Mouse (Mus musculus): ENCODE data around the gene Cdkn3. TPM values are rescaled to one million over a fixed set of nuclear protein-coding genes. Genes with fewer than 3 reads are reported as not detected.
"Not testable (repeated sequence)": the region's sequence is repeated elsewhere in the genome, so short reads cannot be mapped to it uniquely, and the experiment has no call there.

The Cdkn3 gene
- total RNA-seq, 2 experiments from 2014 or later = 36.0 to 54.2 TPM

DNA sequence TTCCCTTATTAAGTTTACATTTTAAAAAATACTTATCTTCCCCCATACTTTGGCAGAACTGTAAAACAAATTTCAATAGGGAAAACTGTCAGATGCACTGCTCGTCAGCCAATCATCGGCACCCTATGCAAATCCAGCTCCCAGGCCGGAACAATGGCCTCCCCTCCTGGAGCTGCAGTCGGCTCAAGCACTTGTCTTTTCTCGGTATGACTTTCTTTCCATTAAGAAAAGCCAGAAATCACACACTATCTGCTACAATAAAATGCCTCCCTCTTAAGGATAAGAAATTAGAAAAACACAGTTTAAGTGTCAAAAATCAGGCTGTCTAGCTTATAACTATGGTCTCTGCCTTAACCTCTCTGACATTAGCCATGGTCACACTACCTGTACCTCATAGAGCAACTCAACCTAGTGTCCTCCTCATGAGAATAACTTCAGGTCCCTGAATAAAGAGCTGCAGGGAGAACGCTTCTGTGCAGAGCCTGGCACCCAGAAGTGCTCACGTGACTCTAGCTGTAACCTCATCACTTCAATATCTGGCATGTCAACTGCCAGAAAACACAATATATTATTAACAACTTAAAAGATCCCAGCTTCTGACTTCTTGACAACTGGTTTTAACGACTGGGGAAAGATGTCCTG lies 22.0 kb downstream of the Cdkn3 start:
- no peak for ATAC-seq (replicated peaks; ENCODE audit: poor library complexity)

DNA sequence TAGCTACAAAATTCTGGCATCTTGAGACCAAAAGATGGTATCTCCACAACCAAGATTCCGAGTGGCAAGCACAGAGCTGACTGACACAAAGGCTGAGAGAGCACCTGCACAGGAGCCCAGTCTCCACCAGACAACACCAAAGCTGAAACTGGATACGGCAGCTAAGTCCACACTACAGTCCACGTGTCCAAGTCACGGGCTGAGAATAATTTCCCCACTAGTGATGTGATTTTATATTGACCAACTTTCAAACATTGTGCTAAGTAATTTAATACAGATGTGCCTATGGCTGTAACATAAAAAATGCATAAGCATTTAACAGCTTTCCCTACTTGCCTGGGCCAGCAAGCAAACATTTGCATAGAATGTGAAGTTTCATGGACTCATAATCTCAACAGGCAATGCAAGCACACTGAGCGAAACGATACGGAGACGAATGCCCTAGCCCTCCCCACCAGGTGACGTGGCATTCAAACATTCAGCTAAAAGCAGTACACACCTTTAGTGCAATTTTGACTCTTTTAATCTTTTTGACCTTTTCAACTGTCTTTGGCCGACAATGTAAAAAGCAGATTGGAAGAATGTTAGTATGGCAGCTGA lies 23.1 kb downstream of the Cdkn3 start:
- no peak for ATAC-seq (replicated peaks; ENCODE audit: poor library complexity)

DNA sequence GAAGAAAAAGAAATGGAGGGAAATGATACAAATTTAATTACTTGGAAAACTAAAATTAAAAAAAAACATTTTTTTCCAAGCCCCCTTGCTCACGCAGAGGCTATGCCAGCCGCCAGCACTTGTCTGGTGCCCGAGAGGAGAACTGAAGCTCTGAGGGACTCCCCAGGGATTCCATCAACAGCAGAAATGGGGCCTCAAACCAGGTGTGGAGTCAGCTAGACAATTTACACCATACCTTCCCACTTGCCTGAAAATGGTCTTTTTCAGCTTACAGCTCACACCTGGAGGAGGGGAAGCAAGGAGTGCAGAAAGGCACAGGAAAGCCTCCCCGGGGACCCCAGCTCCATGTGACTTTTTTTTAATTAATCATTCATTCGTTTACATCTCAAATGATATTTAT lies 24.9 kb downstream of the Cdkn3 start:
- no peak for ATAC-seq (replicated peaks; ENCODE audit: poor library complexity)

DNA sequence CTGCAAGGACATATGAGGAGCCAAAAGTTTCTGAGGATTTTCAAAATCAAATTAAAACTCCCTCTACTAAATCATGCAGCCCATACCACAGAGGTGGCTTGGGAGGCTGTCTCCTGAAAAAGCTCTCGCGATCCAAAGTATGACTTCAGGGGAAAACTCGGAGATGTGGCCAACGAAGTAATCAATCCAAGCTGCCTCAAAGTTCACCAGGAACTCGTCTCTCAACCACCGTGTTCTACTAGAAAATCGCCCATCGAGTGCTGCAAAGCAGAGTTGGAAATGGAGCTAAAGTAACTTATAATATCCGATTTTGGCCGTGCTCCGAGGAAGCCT lies 27.1 kb downstream of the Cdkn3 start:
- no peak for ATAC-seq (replicated peaks; ENCODE audit: poor library complexity)

DNA sequence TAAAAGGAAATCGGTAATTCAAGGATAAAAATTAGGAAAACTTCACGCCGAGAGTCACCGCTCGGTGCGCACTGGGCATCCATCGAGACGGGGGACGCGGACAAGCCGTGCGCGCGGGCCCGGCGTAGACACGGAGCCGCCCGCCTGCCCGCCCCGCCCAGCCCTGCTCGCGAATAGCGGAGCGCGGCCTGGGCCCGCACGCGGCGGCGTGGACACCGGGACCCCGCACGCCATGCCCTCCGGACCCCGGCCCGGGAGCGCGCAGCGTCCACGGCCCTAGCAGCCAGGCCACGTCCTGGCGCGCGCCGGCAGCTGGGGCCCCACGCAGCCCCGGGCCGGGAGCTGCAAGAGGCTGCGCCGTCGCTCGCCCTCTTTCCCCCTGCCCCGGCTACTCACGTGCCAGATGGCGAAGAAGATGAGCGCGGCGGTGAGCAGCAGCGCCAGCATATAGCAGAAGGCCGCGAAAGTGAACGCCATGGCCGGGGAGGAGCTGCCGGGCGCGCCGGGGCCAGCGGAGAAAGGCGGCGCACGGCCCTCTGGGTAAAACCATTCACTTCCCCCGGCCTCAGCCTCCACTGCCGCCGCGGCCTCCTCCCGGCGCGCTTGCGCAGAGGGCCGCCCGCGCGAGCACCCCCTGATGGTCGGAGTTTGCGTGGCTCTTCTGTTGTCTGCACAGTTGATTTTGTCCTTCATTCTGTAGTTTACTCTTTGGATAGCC lies 27.6 kb downstream of the Cdkn3 start, which contains the start of gene Cnih1:
Gene Cnih1, minus strand, starts transcription at position 625 of the 718 bp plus-strand sequence.
- peak; percentile 88 for ATAC-seq (replicated peaks; ENCODE audit: poor library complexity)

DNA sequence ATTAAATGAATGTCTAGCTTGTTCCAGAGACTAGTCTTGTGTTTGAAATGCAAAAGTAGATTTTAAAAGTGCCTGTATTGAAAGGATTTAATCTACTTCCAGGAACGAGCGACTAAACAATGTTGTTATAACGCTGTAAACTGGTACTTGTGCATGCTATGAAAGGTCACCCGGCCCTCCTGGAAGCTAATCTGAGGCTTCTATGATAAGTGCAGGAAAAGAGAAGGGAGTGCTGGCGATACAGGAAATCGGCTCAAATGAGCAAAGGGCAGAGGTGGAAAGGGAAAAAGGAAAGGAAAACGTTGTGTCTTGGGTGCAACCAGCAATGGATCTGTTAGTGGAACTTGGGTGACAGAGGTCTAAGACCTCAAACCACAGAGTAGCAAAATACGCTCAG lies 28.2 kb downstream of the Cdkn3 start:
- no peak for ATAC-seq (replicated peaks; ENCODE audit: poor library complexity)

DNA sequence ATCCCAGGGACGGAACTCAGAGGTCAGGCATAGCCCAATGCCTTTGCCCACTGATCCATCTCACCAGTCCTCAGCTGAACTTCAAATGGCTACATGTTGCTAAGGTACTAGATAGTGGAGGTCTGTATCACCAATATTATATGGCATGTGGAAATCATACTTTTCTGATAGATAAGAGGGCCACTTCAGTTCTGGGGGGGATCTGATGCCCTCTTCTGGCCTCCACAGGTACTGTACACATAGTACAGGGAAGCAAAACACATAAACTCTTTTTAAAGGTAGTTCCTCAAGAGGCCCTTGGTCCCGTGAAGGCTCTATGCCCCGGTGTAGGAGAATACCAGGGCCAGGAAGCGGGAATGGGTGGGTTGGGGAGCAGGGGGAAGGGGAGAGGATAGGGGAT lies 30.0 kb downstream of the Cdkn3 start:
- ATAC-seq (replicated peaks; ENCODE audit: poor library complexity) = peak; percentile 69

DNA sequence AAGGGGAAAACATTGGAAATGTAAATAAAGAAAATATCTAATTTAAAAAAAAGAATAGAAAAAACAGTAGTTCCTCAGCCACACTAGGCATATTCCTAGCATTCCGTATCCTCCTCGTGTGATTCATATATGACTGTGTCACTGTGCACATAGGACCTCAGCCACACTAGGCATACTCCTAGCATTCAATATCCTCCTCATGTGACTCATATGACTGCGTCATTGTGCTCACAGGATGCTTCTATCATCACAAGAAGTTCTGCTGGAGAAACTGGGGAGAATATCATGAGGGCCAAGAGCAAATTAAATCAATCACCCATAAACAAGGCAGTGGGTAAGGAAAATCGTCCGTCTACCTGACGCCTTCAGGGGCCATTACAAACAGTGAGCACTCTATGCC lies 30.4 kb downstream of the Cdkn3 start:
- ATAC-seq (replicated peaks; ENCODE audit: poor library complexity) = no peak

DNA sequence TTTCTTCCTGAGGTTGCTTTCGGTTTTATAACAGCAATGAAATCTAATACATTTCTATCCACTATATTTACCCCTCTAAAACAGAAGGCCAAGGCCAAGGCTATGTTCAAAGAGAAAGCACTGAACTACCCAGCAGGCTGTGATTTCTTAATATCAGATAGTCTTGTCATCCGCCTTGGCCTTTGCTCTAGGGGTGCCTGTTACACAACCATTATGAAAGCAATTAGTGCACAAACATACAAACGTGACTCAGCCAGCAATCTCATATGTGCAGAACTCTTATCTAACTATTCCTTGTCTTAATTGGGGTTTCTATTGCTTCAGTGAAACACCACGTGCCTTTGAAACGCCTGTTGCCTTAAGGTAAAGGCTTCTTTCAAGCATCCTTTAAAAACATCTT lies 33.8 kb downstream of the Cdkn3 start:
- peak; percentile 52 for ATAC-seq (replicated peaks; ENCODE audit: poor library complexity)

DNA sequence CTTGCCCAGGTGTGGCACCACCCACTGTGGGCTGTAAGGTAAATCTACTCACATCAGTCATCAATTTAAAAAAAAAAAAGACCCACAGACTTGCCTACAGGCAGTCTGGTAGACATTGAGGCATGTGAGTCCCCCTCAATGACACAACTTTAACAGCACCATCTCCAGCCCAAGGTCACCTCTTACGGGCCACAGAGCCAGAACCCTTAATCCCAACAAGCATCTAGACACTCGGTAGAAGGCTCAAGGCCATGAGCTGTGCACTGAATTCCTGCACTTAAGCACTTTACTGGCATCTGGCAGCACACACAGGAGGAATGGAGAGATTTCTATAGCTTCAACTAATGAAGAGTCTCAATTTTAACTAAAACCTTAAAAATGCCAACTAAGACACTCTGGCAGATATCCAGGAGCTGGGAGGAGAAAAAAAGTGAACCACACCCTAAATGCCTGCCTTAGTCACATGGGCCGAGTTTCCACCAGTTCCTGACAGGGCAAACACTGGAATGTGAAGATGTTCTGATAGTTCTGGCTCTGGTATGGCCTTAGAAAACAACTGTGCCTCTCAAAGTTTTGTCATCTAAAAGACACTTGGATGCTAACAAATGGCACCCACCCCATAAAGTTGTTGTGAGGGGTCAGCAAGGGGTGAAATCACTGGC lies 40.5 kb downstream of the Cdkn3 start:
- peak; percentile 83 for ATAC-seq (replicated peaks; ENCODE audit: poor library complexity)

DNA sequence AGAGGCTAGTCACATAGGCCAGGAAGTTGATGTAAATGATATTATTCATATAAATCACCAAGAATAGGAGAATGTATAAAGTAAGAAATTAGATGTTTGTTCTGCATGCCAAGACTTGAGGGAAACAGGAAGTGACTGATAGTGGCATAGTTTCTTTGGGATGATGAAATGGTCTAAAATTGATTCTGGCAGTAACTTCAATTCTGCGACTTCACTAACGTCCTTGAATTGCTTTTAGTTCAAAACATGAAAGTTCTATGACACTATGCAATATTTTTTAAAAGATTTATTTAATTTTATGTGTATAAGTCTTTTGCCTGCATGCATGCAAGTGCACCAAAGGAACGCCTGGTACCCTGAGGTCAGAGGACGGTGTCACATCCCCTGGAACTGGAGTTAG lies 42.9 kb downstream of the Cdkn3 start:
- no peak for ATAC-seq (replicated peaks; ENCODE audit: poor library complexity)

DNA sequence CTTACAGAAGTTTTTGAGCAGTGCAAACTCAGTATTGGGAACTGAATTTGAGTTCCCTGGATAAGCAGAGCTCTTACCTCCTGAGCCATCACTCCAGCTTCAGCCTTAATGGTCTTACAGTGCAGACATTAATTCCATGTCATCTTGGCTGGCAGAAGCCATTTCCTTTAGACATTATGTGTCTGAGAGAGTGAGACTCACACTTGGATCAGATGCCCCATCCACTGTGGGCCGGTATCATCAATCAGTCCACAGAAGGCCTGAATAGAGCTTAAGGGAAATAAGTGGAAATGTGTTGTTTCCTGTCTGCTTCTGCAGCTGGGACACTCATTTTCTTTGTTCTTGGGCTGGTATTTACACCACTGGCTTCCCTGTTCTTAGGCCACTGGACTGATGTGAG lies 43.5 kb downstream of the Cdkn3 start:
- no peak for ATAC-seq (replicated peaks; ENCODE audit: poor library complexity)

DNA sequence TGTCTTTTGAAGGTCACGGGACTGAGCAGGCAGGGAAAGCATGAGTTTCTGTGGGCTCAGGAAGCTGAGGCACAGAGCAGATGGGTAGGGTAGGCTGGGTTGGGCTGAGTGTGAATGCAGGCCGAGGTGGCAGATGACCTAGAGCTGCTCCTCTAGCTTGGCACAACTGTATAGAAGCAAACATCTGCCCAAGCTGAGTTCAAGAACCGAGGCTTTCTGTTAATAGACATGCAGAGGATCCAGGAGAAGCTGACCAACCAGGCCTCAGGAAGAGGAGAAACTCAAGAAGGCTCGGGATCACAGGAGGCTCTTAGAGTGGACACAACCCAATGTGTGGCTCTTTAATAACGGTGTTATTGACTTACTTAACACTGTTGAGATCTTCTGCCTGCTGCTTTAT lies 45.8 kb downstream of the Cdkn3 start:
- ATAC-seq (replicated peaks; ENCODE audit: poor library complexity) = no peak

DNA sequence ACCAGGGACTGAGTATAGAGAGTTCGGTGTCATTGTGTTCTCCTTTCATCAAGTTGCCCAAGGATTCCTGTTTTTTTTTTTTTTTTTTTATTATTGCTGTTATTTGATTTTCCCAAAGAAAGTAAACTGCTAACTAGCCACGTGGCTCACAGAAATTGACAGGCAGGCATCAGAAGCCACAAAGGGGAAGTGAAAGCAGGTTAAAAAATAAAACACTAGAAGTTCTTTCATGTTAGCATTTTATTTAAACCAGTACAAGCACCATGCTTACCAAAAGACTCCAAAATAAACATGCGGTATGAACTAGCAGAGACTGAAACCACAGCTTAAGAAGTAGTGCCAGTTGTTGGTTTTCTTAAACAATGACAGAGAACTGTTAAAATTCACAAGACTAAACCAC lies 47.6 kb downstream of the Cdkn3 start:
- ATAC-seq (replicated peaks; ENCODE audit: poor library complexity) = peak; percentile 54

DNA sequence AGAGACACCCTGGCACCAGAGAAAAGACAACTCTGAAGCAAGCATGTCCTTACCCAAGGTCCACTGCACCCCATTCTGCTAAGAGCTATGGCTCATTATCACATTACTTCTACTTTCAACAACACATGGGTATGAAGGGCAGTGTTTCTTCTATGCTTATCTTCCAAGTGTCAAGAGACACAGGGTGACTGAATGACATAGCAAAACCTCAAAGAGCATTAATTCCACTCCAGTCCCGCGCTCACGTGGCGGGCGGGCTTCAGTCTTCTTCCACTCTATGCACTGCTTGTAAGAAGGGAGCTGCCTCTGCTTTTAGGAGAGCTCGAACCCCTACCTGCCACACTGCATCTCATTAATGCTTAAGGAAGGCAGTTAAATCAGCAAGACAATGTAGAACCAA lies 55.3 kb downstream of the Cdkn3 start:
- peak; percentile 74 for ATAC-seq (replicated peaks; ENCODE audit: poor library complexity)

DNA sequence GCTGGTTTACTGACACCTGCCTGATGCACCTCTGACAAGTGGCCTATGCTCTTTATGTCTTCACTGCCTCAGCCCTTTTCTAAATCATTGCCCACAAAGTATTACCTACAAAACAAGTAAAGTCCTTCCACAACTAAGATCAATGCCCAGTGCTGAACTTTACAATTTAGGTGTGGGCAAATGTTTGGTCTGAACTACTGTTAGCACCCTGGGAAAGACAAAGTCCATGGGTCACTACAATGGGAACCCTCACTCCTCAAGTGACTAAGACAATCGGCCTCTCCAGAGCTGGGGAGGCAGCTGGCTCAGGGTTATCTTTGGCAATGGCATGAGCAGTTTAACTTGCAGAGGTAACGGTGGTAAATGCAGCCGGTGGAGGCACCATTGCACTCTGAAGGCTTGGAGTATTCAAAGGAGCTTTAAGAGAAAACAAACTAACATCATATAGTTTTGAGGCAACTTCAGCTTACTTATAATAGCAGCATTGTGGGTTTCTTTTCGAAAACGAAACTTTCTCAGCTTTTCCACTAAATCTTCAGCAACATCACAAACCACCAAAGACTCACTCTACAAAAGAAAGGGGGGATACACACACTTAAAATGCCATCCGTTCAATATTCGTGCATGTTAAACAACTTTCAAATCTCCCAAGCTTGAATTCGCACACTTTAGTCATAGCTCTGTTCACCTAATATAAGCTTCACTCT lies 56.7 kb downstream of the Cdkn3 start:
- ATAC-seq (replicated peaks; ENCODE audit: poor library complexity) = no peak

DNA sequence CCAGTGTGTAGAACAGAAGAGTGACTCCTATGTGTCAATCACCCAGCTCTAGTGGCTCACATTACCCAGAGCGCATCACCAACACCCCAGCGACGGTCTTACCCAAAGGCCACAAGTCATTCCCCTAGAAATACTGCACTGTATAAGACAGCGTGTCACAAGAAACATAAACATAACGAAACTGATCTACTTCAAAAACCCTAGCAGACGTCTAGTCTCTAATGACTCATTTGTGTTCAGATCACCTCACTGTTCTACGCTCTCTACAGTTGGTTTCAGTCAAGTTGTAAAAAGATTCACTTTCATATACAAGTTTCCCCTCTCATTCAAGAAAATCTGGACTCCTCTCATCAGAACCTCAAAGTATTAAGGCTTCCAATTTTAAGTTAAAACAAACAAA lies 58.4 kb downstream of the Cdkn3 start:
- no peak for ATAC-seq (replicated peaks; ENCODE audit: poor library complexity)

DNA sequence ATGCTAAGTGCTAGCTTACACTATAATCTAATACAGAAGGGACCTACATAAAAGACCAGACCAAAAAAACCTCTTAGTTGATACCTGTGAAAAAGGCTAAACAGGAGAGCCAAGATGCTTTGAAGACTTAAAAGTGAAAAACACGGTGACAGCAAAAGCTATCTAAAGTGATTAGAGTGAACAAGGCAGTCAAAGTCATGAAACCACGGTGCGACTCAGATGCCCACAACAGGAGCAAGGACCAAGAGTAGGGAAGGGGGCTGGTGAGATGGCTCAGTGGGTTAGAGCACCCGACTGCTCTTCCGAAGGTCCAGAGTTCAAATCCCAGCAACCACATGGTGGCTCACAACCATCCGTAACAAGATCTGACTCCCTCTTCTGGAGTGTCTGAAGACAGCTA lies 59.6 kb downstream of the Cdkn3 start:
- not testable (repeated sequence) for ATAC-seq (replicated peaks; ENCODE audit: poor library complexity)

All from megakaryocyte progenitor cell, adult 5-6 weeks (primary cell).